Mouse (Mus musculus) urinary bladder, adult 2 months (tissue): Measurements from ENCODE around the gene Gm20388. TPM values are rescaled to one million over a fixed set of nuclear protein-coding genes. Genes with fewer than 3 reads are reported as not detected.

Source experiments
- DNase-seq: peaks from one replicate; pipeline ENCODE4 v3.0.0; 2022; ENCODE audit warnings: low spot score
- polyA plus RNA-seq: library from polyadenylated mRNA; depleted of rRNA; stranded (reverse); fragments of >200 nt; gene quantifications from 2 replicates; pipeline ENCODE4 v1.2.3, GENCODE M21; 2012

Gene Gm20388
- polyA plus RNA-seq, 1 experiment = 50.2 TPM

DNA sequence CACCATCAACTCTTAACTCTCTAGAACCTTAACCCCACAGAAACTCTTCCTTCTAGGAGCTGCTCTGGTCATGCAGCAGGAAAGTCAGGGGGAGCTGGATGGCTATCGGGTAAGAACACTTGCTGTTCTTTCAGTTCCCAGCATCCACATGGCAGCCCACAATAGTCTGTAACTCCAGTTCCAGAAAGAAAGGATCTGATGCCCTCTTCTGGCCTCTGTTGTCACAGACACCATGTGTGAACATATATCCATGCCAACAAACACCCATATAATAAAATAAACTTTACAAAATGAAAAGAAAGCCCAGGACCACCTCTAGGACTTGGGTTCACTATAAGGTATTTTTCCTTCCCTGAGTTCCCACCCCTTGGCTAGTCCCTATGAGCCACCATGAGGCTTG, 1711.2 kb downstream of the Gm20388 start:
- no peak for DNase-seq

DNA sequence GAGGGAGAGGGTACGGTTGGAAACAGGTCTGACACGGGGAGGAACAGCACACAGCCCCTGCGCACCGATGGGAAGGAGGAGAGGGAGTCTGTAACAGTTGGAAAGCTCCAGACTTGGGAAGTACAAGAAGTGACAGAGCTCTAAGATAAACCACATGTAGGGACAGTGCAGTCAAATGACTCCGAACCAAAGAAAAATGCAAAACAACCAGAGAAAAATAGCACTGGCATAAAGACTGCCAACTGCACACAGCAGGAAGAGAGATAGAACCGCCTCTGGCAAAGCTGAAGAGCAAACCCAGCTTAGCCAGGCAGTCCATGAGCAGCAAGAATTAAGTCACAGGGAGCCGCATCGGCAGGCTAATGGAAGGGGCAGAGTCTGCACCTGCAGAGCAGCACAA, 1712.4 kb downstream of the Gm20388 start:
- DNase-seq = no peak

DNA sequence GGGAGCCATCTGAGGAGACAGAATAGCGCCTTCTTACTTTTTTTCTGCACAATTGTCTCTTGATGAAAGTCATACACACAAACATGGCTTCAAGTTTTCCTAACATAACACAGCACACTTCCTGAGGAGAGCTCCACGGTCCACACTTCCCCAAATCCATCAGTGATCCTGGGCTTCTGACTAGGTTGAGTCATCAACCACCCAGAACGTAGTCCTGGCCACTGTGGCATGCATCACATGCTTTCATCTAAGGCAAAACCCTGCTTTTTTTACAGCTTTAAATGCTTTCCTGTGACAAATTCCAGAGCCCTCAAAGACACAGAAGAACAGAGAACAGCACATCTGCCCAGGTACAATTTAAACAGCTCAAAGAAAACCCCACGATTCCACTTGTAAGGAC, 1718.0 kb downstream of the Gm20388 start:
- DNase-seq = no peak

DNA sequence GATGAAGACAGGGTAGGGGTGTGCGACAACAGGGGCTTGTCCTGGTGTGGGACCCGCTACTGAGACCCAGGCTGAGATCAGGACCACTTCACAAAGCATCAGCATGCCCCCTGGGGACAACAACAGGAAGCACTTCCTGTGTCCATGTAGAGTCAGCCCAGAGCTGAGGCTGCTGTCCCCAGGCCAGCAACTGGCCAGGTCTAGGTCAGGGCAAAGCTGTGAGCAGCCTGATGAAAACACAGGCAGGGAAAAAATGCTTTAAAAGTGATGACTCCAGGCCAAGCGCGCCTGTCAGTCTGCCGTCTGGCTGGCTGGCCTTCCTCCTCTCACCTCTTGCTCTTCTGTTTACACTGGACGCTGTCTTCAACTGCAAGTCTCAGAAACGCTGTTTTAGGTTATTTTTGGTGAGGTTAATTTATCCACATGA, 1721.0 kb downstream of the Gm20388 start:
- DNase-seq = no peak

DNA sequence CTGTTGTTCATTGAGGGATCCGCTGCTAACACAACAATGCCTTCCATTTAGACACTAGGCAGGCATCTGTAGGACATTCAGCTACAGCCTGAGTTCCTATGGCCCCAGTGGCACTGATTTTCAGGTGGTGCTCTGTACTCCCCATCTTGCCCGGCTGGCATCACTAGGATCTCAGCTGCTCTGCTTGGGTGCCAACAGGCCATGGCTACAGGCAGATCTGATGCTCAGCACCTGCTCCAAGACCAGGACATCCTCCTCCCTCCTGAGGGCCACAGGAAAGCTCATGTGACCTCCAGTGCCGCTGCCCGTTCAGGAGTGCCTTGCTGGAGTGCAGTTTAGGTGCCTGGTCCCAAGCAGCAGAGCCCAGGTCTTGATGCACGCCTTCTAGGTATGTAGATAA, 1721.8 kb downstream of the Gm20388 start:
- DNase-seq = no peak

DNA sequence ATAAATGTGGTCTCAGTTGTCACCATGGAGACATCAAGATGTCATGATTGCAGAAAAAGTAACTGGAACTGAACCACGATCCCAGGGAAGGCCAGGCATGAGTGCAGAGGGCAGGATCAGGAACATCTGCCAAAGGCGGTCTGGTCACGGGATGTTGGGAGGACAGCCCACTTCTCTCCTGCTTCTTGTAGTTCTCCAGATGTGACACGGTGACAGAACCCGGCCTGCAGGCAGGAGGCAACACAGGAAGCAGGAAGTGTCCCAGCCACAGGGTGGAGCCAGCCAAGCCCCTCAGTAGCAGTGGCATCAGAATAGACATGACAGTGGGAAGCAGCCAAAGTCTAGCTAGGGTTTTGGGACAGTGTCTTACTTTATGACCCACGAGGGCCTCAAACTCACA, 1724.9 kb downstream of the Gm20388 start:
- no peak for DNase-seq

DNA sequence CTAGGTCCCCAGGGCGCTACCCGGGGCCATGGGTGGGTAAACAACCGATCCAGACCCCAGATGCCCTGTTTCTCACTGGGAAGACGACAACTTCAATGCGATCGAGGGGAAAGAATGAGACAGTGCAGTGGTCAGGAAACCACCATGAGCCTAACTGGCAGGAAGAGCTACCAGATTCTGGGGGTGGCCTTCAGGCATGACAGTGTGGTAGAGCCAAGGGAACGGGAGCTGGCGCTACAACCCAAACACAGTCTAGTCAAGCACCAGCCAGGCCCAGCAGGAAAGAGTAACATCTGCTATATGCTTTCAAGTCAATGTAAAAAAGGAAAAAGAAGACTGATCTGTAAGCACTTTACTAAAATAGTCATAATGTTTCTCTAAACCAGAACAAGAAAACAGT, 1725.5 kb downstream of the Gm20388 start:
- DNase-seq = no peak

DNA sequence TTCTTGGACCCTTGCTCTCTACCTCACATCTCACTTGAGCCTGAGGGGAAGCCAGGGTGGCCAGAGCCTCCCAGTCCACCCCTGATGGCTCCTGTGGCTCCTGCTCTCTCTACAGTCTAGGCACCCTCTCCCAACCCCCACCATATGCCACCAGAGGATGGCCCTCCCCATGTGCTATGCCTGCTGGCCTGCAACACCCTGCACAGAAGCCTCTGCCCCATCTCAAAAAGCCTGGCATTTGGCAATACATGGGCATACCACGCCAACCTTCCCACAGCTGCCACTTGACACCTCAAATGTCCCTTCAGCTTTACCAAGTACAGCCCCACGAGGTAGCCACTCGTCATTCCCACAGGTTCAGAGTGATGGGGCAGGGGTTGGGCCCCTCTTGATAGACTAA, 1732.2 kb downstream of the Gm20388 start:
- no peak for DNase-seq

DNA sequence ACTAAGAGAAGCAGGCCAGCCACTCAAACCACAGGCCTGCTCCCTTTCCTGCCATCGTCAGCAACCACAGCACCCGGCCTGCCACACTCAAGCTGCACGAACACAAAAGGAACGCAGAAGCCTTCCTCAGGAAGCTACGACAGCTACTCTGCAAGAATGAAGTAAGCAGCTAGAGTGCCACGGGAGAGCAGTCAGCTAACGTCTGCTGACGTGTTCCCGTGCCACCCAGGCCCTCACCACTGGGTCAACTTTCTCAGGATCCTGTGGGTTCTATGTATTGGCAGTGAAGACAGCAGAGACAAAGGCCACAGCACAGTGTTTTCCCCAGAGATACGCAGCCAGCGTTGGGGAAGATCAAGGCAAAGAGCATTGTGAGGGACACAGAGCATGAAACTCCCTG, 1732.7 kb downstream of the Gm20388 start:
- DNase-seq = no peak

DNA sequence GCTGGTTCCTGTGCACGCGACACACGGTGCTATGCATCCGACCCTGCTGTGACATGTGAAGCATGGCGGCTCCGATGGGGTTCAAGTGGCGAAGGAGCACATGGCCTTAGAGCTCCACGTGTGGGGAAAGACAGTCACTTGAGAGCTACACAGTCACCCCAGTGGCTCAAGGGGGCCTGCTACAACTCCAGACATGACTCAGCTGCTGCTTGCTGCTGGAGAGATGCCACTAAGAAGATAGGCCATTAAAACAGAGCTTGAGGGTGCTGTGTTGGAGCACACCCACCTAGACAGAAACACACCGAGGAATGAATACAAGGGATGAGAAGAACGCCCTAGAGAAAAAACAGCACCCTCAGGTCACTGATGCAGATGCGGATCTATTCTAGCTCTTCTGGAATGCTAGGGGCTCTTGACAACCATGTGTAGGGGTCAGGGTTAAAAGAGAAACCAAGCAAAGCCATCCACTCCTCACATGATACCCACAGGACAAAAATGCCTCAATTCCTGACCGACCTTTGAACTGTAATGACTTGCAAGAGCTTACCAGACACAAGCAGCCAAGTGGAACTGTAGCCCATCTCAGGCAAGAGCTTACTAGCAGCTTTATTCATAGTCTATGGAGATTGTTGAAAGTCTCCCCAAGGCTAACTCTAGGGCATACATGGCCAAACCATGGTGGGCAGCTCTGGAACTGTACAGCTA, 1737.0 kb downstream of the Gm20388 start:
- no peak for DNase-seq

DNA sequence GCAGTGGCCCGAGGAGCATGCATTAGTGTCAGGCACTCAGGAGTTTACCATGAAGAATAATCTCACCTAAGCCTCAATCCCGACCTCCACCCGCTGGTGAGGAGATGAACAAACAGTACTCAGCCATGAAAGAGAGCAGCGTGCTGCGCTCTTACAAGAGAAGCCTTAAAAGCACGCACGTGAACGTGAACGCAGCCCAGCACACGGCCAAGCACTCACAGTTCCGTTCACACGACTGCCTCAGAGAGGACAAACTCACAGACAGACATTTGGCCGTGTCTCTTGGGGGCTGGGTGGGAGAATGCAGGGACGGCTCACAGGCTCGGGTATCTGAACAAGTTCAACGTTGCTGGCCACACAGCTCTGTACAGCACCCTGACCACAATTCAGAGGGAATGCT, 1737.8 kb downstream of the Gm20388 start:
- no peak for DNase-seq

DNA sequence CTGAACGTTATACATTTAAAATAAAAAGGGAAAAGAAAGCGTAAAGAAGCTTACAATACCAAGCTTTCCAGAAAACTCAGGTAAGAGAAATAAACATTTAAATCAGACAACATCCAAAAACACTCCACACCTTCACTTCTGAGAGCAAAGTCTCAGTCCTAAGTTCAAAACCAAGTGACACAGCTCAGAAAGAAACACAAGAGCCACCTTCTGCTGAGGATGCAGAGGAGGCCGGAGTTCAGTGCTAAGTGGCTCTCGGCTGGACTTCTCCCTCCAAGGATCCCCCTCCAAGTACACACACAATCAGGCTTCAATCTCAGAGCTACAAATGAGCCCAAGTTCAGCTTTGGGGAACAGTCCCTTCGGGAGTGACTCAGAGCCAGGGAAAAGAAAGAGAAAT, 1738.8 kb downstream of the Gm20388 start:
- no peak for DNase-seq

DNA sequence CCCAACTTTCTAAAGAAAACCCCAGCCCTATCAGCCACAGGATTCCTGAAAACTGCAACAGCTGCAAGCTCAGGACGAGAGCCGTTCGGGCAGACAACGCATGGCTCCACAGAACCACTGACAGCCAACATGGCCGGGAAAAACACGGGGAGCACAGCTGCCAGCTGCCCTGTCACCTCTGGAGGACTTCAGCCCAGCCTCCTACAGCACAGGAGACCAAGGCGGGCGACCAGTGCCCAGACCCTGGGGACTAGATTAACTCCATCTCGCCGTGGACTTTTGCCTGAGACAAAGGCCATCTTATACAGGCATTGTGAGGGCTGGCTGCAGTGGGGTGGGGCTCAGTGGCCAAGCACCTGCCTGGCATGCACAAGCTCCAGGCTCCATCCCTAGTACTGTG, 1739.3 kb downstream of the Gm20388 start:
- DNase-seq = no peak

DNA sequence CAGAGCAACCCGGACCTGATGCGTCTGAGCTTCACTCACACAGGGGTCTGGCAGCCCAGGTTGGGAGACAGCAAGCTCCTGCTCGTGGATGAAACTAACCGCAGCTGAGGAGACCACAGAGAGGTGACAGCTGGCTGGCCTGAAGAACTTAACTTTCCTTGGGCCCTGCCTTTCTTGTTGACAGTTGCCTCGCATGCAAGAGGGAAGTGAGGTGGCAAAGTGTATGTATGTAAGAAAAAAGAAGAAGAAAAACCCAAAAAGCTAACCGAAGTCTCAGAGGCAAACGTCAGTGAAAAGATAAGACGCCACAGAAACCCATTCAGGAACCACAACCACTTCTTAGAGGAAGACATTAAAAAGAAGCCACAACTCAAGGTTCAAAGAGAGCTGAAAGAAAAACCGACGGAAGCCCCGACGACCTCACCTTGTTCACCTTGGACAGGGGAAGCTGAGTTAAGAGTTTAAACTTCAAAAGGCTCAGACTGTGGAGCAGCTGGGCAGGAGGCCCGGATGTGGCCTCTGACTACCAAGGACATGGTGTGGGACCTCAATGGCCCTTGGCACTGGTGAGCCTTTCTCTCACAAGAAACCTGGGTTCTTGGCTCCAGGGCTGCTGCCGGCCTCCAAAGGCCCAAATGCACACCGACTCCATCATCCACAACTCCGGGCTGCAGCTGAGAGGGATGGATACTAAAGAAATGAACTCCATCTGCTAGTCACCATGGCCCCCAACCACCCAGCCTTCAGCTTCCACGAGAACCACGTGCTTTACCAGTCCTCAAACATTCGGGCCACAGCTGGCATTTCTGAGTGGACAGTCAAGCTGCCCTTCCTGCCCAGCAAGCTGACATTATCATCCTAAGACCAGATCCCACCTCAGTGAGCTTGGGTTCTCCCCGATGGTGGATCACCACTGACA, 1740.0 kb downstream of the Gm20388 start:
- no peak for DNase-seq

DNA sequence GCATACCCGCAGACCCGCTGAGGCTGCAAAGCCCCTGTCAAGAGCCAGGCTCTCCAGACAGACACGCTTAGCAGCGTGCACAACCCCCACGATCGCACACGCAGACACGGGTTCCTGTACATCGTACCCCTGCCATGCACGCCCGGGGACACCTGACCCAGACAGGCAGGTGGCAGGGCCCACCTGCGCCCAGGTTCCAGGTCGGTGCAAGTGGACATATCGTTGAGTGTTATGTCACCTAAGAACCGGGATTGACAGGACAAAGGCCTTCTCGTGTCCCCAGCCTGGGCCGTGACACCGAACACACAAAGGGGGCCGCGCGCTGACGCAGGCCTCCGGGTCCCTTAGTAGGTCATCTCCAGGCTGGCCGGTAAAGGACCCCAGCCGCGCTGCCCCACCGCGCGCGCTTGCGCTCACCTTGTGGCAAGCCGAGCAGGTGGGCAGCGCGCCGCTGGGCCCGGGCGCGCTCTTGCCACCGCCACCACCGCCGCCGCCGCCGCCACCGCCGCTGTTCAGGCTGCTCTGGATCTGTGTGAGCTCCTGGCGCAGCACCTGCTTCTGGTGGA, 1740.8 kb downstream of the Gm20388 start:
- DNase-seq = no peak

DNA sequence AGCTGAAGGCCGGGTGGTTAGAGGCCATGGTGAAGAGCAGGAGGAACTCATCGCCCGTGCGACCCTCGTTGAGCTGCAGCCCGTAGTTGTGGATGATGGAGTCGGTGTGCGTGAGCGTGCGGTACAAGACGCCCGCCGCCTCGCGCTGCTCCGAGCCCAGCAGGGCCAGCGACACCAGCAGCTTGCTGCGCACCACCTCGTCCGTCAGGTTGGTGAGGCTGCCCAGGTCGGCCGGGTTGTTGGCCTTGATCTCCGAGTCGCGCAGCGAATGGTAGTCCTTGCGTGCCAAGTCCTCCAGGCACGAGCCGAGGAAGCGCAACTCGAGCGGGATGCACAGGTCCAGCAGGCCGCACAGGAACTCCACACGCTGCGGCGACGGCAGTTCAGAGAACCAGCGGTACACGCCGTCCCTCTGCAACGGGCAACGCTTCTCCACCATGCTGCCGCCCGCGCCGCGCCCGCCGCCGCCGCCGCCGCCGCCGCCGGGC, 1741.3 kb downstream of the Gm20388 start:
- DNase-seq = peak; percentile 46

DNA sequence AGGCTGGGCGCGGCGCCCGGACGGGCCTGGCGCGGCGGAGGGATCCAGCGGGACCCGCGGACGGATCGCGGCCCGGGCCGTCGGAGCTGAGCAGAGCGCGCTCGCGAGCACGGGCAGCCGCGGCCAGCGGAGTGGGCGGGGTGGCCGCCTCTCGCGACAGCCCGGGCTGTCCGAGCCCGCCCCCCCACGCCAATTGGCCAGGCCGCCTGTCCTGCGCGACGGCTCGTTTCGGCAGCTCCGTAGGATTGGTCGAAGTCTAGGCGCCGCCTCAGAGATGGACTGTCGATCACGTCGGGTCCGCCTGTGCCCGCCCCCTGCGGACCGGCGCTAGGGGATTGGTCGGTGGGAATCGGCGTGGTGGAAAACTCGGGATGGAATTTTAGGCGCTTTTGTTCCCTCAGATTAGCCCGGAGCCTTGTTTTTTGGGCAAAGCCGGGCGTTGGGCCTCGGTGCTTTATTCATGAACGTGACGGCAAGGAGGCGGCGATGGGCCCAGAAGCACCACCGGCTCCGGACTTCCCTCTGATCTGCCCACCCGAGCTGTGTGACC, 1742.2 kb downstream of the Gm20388 start, which contains the start of gene Zcchc14:
TSS of gene Zcchc14 (minus strand) at position 128 of the 550 bp plus-strand sequence.
- DNase-seq = peak; percentile 93

DNA sequence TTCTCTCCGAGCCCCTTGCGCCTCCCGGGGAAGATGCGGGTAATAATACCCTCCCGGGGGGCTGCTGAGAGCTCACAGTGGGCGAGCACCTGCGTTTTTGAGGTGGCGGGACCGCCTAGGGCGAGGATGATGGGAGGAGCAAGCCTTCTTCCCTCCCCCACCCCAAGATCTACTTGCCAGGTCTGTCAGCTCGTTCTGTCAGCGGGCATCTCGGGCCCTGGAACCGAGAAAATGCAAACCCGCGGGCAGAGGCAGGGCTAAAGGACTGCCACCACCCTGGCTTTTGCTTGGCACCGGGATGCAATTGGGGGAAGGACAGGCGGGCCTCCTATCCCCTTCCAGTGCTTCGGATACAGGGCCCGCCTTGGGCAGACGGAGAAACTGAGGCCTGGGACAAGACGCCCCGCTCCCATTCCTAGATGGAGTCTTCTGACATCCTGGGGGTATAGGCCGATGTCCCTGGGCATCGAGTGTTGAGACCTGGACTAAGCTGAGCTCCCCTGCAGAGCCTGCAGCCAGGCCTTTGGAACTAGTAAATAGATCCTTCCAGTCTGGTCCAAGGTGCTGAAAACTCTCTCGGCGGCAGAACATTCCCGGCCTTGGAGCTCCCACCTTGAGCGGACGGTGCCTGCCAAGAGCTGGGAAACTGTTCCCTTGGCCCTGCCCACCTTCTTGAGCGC, 1742.8 kb downstream of the Gm20388 start:
- no peak for DNase-seq

DNA sequence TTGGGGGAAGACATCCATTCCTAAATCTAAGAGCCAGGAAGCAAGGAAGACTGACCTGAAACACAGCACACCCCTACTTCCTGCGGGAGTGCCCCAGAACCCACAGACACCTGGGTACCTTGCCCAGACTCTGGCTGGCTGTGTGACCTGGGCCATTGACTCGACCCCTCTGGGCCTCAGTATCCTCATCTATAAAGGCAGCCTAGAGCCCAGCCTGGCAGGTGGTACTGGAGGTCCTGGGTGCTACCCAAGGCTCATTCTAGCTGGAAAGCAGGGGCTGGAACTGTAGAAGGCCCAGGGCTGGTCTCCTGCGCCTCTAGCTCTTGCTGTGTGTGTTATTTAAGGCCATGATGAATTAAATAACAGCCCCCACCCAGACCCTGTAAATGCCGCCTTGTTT, 1743.5 kb downstream of the Gm20388 start:
- DNase-seq = no peak

DNA sequence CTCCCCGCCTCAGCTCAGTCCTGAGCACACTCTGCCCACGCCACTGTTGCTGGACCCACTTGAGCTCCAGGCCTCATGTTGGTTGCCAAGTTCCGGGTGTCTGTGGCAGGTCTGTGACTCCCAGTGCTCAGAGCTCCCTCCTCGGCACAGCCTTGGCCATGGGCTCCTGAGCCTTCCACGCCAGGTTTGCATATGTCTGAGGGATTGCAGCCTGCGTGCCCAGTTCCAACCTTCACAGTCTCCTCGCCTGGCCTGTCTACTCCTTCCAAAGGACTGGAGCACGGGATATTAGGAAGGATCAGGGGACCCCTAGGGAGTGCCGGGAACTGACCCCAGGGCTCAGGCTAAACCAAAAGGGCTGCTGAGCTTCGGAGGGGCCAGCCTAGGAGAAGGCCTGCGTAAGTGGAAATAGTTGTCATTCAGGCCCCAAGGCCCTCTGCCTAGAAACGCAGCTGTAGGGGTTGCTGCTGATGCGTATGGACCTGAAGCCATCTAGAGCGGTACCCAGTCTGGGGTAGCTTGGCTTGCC, 1744.4 kb downstream of the Gm20388 start:
- no peak for DNase-seq

DNA sequence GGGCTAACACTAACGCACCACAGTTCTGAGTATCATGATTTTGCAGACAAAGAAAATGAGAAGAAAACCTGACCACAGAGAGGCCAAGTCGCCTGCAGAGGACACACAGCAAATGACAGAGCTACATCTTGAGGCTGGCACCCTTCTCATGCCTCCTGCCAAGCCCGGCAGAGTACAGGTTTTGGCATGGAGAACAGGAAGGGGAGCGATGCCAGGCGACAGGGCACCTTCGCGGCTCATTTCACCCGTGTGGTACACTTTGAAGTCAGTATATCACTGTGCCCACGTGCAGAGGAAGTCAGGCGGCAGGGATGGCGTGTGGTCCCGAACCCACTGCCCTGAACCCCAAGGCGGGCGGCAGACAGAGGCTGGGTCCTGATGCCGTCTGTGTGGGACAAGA, 1750.0 kb downstream of the Gm20388 start:
- DNase-seq = no peak
